Mouse (Mus musculus): Measurements from ENCODE around the gene Mgat3.

The Mgat3 gene

DNA sequence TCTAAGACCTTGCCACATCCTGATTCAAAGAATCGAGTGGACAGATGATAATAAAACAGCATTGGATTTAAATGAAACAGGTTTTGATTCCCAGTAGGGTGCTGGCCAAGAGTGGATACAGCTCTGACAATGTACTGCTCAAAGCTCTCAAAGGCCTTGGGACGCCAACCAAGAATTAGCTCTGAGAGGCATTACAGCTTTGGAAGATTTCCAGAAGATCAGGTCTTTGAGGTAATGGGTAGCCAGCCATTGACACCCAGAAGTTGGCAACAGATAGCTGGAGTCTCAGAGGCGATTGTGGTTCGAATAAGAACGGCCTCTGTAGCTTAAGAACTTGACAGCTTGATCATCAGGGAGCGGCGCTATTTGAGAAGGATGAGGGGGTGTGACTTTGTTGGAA, 8.0 kb downstream of the Mgat3 start:
- DNase-seq (ENCODE audit: low spot score) = no peak

- no peak for DNase-seq (ENCODE audit: low spot score)
These were observed 8.7 kb downstream of the Mgat3 start for GRCm38 (mm10) chr15:80182072-80182700.

GRCm38 (mm10) chr15:80188927-80189326, 15.4 kb downstream of the Mgat3 start:
- no peak for DNase-seq (ENCODE audit: low spot score)

DNA sequence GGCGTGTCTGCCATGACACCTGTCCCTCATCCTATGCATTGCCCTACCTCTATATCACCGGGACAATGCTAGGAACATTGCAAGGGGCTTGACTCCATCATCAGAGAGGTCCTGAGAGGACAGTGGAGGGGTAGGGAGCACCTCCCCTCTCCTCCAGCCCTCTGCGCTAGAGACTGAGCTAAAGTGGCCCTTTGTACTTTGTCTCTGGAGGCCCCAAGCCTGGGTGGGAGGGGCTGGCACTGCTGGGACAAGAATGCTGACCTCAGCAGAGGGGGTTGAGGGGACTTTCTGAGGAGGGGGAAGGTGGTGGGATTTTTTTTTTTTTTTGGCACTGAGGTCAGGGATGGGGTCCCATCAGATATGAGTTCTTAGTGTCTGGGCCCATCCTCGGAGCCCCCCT, 16.6 kb downstream of the Mgat3 start:
- DNase-seq (ENCODE audit: low spot score) = no peak

DNA sequence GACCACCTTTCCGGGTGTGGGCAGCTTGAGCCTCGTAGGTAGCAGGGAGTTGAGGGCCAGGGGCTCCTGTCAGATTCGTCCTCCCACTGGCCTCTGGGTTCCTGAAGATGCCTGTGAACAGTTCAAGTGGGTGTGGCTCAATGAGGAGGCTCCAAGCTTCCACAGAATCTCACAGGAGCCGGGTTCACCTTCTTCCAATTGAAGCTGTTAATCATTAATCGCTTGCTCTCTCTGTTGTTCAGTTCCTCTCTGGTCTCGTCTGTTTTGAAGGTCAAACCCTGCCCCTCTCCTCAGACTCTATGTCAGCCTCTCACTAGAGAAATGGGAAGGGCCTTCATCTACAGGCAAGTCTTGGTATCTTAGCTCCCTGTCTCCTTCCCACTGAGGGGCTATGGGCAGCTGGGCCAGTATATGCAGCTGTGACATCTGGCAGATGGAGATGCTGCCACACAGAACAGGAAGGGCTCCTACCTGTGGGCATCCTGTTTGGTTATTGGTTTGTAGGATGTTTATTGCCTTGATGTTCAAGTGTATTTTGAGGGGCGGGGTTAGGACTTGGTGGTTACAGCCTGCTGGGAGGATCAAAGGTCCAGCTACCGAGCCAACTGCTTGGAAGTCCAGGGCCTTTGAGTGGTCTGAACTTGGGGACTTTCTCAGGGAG, 18.2 kb downstream of the Mgat3 start:
- DNase-seq (ENCODE audit: low spot score) = no peak

DNA sequence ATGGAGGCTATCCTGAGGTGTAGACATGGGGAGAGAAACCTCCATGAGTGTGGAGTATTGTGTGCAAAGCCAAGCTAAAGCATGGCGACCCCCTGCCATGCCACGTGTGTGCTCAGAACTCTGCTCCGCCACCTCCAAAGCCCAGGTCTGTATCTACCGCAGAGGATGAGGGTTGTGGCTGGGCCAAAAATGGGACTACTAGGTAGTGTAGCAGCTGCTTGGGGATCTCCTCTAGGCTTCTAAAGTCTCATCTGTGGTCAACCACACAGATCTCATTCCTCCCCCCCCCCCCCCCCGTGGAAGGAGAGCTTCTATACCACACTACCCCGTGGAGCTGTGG, 18.7 kb downstream of the Mgat3 start:
- no peak for DNase-seq (ENCODE audit: low spot score)

DNA sequence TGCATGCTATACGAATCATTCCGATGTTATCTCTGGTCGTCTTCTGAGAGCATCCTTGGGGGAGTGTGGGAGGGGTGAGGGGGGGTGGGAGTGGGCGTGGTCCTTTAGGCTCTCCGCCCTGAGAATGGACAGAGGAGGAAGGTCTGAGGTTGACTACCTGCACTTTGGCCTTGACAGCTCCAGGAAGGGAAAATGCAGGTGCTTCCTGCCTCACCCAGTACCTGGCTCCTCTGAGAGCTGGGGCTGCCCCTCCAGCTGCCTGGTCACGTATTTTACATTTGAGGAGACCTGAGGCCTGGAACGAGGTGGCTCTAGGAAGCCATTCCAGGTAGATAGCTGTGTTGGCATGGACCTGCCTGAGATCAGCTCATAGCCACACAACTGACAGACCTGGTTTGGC, 19.3 kb downstream of the Mgat3 start:
- DNase-seq (ENCODE audit: low spot score) = no peak

- DNase-seq (ENCODE audit: low spot score) = no peak
These were observed 26.0 kb downstream of the Mgat3 start for GRCm38 (mm10) chr15:80199556-80199955.

DNA sequence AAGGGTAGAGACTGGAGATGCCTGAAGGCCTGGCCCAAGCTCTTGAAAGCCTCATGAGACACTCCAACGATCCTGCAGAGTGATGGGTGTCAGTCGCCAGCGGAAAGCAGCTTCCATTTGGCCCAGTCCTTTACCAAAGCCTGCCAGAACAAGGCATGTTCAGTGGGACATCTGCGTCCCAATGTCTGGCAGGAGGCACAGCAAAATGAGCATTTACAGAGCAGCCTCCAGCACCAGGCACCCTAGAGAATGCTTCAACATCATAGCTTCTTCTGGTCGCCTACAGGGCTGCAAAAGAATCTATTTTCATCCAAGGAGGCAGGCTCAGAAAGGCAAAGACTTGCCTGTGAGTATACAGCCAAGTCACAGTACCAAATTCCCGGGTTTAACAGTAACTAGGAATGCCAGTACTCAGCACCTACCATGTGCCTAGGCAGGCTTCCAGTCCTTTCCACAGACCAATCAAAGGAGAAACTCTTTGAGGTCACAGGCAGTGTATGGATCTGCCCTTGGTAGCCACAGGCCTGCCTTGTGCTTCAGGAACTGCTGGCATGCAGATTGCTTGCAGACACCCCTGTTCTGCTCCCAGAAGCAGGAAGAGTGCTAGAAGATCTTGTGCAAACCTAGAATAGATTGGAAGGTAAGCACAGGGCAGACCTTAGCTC, 28.7 kb downstream of the Mgat3 start:
- DNase-seq (ENCODE audit: low spot score) = no peak

GRCm38 (mm10) chr15:80203406-80203805, 29.9 kb downstream of the Mgat3 start:
- DNase-seq (ENCODE audit: low spot score) = no peak

DNA sequence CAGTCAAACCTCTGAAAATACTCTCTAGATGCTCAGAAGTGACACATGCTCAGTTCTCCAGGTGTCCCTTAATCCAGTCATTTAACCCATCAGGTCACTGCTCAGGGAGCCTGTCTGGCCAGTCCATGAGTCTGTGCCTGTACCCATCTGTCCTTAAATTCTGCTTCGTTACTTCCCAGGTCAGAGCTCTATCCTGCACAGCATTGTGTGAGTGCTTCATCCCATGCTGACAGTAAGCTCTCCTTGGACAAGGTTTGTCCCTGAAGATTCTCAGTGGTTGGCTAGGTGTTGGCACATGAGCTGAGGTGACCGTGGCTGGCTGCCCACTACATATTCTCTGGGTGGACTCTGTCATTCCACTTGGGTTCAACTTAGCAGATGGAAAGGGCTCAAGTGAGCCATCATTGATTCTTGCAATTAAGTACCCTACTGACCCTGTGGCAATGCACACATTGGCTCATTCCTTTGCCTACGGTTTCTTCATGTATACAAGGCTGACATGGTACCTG, 32.6 kb downstream of the Mgat3 start:
- DNase-seq (ENCODE audit: low spot score) = no peak

GRCm38 (mm10) chr15:80208446-80208845, 34.9 kb downstream of the Mgat3 start:
- no peak for DNase-seq (ENCODE audit: low spot score)

DNA sequence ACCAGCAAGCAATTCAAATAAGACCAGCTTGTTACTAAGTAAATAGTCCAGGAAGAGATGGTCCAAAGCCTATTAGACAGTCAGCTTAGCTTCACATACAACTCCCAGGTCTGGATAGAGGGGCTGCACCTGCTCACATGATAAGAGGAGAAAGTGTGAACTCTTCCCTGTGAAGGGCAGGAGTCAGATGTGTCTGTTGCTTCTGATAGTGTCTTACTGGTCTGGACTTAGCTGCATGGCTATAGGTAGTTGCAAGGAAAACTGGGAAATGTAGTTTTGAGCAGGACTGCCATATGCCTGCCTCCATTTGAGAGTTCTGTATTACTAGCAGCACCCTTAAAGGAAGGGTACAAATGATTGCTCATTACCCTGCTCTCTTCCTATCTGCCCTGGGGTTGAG, 40.2 kb downstream of the Mgat3 start:
- no peak for DNase-seq (ENCODE audit: low spot score)

DNA sequence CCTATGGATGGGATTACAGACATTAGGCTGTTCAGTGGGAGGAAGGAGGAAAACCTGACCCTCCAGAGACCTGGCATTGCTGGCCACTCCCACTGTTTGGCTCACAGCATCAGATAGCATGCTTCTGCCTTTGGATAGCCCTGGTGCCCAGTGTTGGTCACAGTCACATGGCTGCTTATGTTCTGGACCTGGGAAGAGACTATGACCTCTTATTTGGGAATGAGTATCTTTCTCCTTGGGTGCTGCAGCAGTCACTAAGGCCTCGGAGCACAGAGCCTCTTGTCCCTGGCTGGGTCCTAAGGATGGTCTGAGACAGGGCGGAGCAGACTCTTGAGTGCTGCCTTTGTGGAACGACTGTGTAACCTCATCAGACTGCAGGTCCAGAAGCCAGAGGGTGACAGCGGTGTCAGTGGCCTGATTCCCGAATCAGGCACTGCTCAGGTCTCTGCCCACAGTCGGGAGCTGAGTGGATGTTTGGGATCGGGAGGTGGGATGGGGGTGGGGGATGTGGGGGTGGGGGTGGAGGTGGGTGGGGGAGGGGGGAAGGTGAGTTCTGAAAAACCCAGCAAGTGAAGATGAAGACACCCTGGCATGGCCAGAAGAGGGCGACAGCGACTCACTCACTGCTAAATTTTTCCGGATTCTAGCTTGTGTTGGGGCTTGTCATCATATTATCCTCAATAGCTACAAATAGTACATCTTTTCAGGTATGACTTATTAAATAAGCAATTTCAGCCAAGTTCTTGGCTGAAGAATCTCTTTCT, 42.4 kb downstream of the Mgat3 start:
- DNase-seq (ENCODE audit: low spot score) = peak; percentile 63

- DNase-seq (ENCODE audit: low spot score) = no peak
These were observed 42.9 kb downstream of the Mgat3 start for GRCm38 (mm10) chr15:80216480-80216820.

DNA sequence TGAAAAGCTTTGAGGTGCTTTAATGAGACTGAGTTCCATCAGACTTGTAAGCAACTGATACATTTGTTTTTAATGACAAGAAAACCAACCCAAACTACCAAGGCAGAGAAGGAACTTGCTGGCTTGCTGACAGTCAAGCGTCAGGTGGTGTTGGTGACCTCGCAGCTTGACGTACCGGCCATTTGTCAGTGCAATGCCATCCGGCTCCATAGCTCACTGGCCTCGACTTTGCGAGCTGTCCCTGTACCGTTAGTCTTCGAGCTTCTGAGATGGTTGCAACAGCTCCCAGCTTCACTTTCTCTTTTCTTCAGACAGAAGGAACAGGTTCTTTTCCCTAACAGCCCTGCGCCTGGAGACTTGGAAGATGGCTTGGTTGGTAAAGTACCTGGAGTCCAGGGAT, 44.0 kb downstream of the Mgat3 start:
- no peak for DNase-seq (ENCODE audit: low spot score)

DNA sequence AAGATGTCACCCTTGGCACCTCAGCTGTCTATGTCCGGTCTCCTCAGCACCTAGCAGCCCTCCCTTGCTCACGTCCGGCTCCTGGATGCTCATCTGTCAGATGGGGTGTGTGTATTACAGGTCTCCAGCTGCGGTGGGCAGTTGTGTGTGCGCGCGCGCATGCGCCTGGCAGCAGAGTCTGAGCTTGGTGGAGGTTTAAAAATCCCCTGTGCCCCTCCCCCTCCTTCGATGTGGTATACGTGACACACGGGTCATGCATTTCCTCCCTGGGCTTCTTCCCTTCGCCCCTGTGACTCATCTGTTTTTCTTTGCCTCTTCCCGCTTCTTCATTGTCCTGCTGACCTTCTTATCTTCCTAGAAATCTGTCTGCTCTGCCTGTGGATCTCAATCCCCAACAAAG, 45.7 kb downstream of the Mgat3 start:
- DNase-seq (ENCODE audit: low spot score) = no peak

DNA sequence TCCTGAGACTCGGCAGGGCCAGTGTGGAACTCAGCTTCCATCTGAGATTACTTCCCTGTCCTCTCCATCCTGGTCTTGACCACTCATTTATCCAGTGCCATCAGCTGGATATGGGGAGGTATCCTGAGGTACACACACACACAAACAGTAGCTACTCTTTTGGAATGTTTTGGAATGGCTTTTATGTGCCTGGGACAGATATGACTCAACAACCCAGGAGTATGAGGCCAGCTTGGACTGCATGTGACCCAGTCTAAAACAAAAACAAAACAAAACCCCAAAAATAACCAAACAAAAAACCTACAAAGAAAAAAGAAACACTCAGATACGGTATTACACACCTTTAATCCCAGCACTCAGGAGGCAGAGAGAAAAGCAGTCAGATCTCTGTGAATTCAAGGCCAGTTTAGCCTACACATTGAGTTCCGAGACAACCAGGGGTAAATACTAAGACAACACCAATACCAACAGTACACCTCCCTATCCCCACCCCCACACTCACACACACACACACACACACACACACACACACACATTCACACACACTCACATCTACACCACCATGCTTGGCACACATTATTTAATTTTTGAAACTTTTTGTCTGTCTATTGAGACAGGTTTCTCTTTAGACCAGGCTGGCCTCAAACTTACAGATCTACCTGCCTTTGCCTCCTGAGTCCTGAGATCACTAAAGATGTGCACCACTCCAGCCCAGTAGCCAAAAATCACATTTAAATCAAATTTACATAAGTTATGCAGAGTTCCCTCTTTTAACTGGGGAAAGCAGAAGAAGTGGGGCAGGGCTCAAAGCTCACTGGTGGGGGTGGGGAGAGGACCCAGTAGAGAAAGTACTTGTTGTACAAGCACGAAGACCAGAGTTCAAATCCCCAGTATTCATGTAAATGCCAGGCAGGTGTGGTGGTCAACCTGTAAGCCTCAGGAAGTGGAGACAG, 46.5 kb downstream of the Mgat3 start:
- DNase-seq (ENCODE audit: low spot score) = no peak

DNA sequence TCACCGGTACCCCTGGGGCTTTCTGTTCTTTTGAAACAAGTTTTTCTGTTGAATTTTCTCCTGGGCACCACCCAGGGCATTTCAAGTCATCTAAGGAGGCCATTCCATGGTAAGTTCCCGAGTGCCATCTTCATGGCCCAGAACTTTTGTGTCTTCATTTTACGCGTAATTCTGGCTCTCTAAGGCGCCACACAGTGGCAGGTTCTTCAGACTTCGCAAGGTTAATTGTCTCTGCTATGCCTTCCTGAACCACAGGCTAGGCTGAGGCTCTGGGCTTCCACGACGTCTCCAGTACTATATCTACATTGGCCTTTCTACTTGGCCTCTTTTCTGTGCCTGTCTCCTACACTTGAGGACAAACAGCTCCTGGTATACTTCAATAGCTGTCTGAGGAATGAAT, 47.5 kb downstream of the Mgat3 start:
- no peak for DNase-seq (ENCODE audit: low spot score)

DNA sequence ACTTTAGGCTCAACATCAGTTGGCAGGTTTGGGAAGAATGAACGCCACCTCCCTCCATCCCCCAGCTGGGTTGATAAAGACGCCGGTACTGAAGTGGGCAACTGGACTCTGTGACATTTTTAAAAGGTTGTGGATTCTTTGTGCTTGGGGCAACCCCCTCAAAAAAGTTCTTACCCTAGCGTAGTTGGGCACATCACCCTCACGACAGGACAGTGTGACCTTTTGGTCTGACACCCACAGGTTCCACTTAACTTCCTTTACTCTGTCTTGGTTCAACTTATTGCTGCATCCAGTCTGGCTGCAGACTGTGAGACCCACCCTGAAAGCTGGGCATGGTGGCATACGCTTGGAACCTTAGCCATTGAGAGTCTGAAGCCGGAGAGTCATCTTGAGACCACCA, 50.2 kb downstream of the Mgat3 start:
- DNase-seq (ENCODE audit: low spot score) = no peak

GRCm38 (mm10) chr15:80225208-80225607, 51.7 kb downstream of the Mgat3 start:
- peak; percentile 95 for DNase-seq (ENCODE audit: low spot score)

- peak; percentile 76 for DNase-seq (ENCODE audit: low spot score)
These were observed 52.3 kb downstream of the Mgat3 start for GRCm38 (mm10) chr15:80225796-80226195.

Data from testis, postnatal 10 days (tissue).